Mouse (Mus musculus) lung, embryonic 15.5 days (tissue): Measurements from ENCODE around the gene Rftn1. TPM values are rescaled to one million over a fixed set of nuclear protein-coding genes. Genes with fewer than 3 reads are reported as not detected.

ENCODE experiments used
- ATAC-seq: fragments of 200-750 bp; cut with Nextera tagmentation; 2 replicates; pipeline ENCODE4 v1.8.0; 2017; ENCODE audit warnings: moderate number of reproducible peaks, borderline replicate concordance; ENCODE audit not compliant: low FRiP score, low TSS enrichment; ENCODE audit errors: extremely low read depth
- H3K27ac ChIP-seq: fragments of 300-500 bp; sonication (generic); 2 replicates; pipeline ENCODE4 v1.5.1; 2015; ENCODE audit warnings: moderate library complexity, mild to moderate bottlenecking, inconsistent platforms
- H3K27me3 ChIP-seq: fragments of 300-500 bp; sonication (generic); 2 replicates; pipeline ENCODE4 v1.6.1; 2015; ENCODE audit warnings: inconsistent platforms
- H3K36me3 ChIP-seq: fragments of 300-500 bp; sonication (generic); 2 replicates; pipeline ENCODE4 v1.6.1; 2015; ENCODE audit warnings: inconsistent platforms
- H3K4me1 ChIP-seq: fragments of 300-500 bp; sonication (generic); 2 replicates; pipeline ENCODE4 v1.6.1; 2015; ENCODE audit warnings: inconsistent platforms
- H3K4me2 ChIP-seq: fragments of 300-500 bp; sonication (generic); 2 replicates; pipeline ENCODE4 v1.6.1; 2015; ENCODE audit warnings: inconsistent platforms, mild to moderate bottlenecking, moderate library complexity
- H3K4me3 ChIP-seq: fragments of 300-500 bp; sonication (generic); 2 replicates; pipeline ENCODE4 v1.5.1; 2015; ENCODE audit warnings: mild to moderate bottlenecking, inconsistent platforms
- H3K9ac ChIP-seq: fragments of 300-500 bp; sonication (generic); 2 replicates; pipeline ENCODE4 v1.6.1; 2015; ENCODE audit warnings: inconsistent platforms
- H3K9me3 ChIP-seq: fragments of 300-500 bp; sonication (generic); 2 replicates; pipeline ENCODE4 v1.6.1; 2016; ENCODE audit warnings: inconsistent platforms
- WGBS: fragments of 180-500 bp; shearing (Covaris S2); methylation state at CpG from one replicate; pipeline ENCODE4 v1.1.7; 2015; 5-methylcytosine and 5-hydroxymethylcytosine counted together
- polyA plus RNA-seq: library from polyadenylated mRNA; unstranded; fragments of >200 nt; fragmentation: Nextera tagmentation; extraction: Ambion mirVana; gene quantifications from 2 replicates; pipeline ENCODE4 v1.2.1, GENCODE M21; 2015

Gene Rftn1
- polyA plus RNA-seq, 1 experiment from 2014 or later, result 18.4 TPM

- peak overlapping the region; percentile 29; the same call in 1 of the 2 replicates for H3K27ac ChIP-seq
- ATAC-seq, result peak; percentile 55
These were observed 54.4 kb downstream of the Rftn1 start for GRCm38 (mm10) chr17:50136060-50136459.

GRCm38 (mm10) chr17:50135466-50135865, 55.0 kb downstream of the Rftn1 start:
- Histone ChIP-seq H3K4me3 (no peak overlapping the region), H3K9ac (no peak overlapping the region), H3K4me2 (no peak overlapping the region), H3K27me3 (no peaks in the 10 kb centered on the region), H3K27ac (0 out of 2 replicates have a peak overlapping the region, but pooled peaks have one; percentile 29), H3K4me1 (peaks cover 16% of the 10 kb centered on the region), H3K36me3 (no peaks in the 10 kb centered on the region), H3K9me3 (no peaks in the 10 kb centered on the region)
- no peak for ATAC-seq
- WGBS, result 45% methylated on average over 10 of the region's 10 CpGs

More at GRCm38 (mm10) chr17:50136060-50136459, 54.4 kb downstream of the Rftn1 start:
- WGBS, result 40% methylated on average over 9 of the region's 9 CpGs
- Histone ChIP-seq H3K27me3 (no peaks in the 10 kb centered on the region), H3K9me3 (no peaks in the 10 kb centered on the region), H3K4me2 (no peak overlapping the region), H3K9ac (no peak overlapping the region), H3K4me1 (peaks cover 16% of the 10 kb centered on the region), H3K4me3 (no peak overlapping the region), H3K36me3 (no peaks in the 10 kb centered on the region)

GRCm38 (mm10) chr17:50131698-50132097, 58.8 kb downstream of the Rftn1 start:
- Histone ChIP-seq H3K36me3 (no peaks in the 10 kb centered on the region), H3K4me2 (no peak overlapping the region), H3K9me3 (no peaks in the 10 kb centered on the region), H3K27ac (no peak overlapping the region), H3K27me3 (no peaks in the 10 kb centered on the region), H3K4me1 (peaks cover 16% of the 10 kb centered on the region), H3K4me3 (no peak overlapping the region), H3K9ac (no peak overlapping the region)
- no peak for ATAC-seq
- 48% methylated on average over 4 of the region's 4 CpGs for WGBS

GRCm38 (mm10) chr17:50130421-50130820, 60.1 kb downstream of the Rftn1 start:
- Histone ChIP-seq H3K36me3 (no peaks in the 10 kb centered on the region), H3K9me3 (no peaks in the 10 kb centered on the region), H3K4me1 (peaks cover 6% of the 10 kb centered on the region), H3K27ac (no peak overlapping the region), H3K4me2 (no peak overlapping the region), H3K9ac (no peak overlapping the region), H3K4me3 (no peak overlapping the region), H3K27me3 (no peaks in the 10 kb centered on the region)
- WGBS, result 70% methylated on average over 4 of the region's 4 CpGs
- ATAC-seq, result no peak

- WGBS, result 54% methylated on average over 3 of the region's 3 CpGs
- no peak overlapping the region for H3K27ac ChIP-seq
- no peaks in the 10 kb centered on the region for H3K9me3 ChIP-seq
- H3K4me2 ChIP-seq, result no peak overlapping the region
- ATAC-seq, result no peak
- no peaks in the 10 kb centered on the region for H3K36me3 ChIP-seq
- no peak overlapping the region for H3K9ac ChIP-seq
- no peaks in the 10 kb centered on the region for H3K27me3 ChIP-seq
- H3K4me3 ChIP-seq, result no peak overlapping the region
- no peaks in the 10 kb centered on the region for H3K4me1 ChIP-seq
These were observed 62.1 kb downstream of the Rftn1 start for GRCm38 (mm10) chr17:50128392-50128791.

- ATAC-seq, result no peak
- H3K4me2 ChIP-seq, result no peak overlapping the region
- H3K4me3 ChIP-seq, result no peak overlapping the region
- no peak overlapping the region for H3K27ac ChIP-seq
- WGBS, result 69% methylated on average over 9 of the region's 9 CpGs
- no peaks in the 10 kb centered on the region for H3K4me1 ChIP-seq
- H3K9me3 ChIP-seq, result no peaks in the 10 kb centered on the region
- no peaks in the 10 kb centered on the region for H3K36me3 ChIP-seq
- H3K9ac ChIP-seq, result no peak overlapping the region
- no peaks in the 10 kb centered on the region for H3K27me3 ChIP-seq
These were observed 63.2 kb downstream of the Rftn1 start for GRCm38 (mm10) chr17:50127045-50127813.

- no peak overlapping the region for H3K4me2 ChIP-seq
- no peaks in the 10 kb centered on the region for H3K27me3 ChIP-seq
- ATAC-seq, result no peak
- H3K4me3 ChIP-seq, result no peak overlapping the region
- no peak overlapping the region for H3K9ac ChIP-seq
- H3K4me1 ChIP-seq, result no peaks in the 10 kb centered on the region
- no peaks in the 10 kb centered on the region for H3K9me3 ChIP-seq
- no peak overlapping the region for H3K27ac ChIP-seq
- 63% methylated on average over 2 of the region's 2 CpGs for WGBS
- no peaks in the 10 kb centered on the region for H3K36me3 ChIP-seq
These were observed 63.9 kb downstream of the Rftn1 start for GRCm38 (mm10) chr17:50126545-50126944.

- Histone ChIP-seq H3K36me3 (no peaks in the 10 kb centered on the region), H3K27me3 (no peaks in the 10 kb centered on the region), H3K4me3 (no peak overlapping the region), H3K9ac (no peak overlapping the region), H3K27ac (no peak overlapping the region), H3K9me3 (no peaks in the 10 kb centered on the region), H3K4me1 (no peaks in the 10 kb centered on the region), H3K4me2 (no peak overlapping the region)
- no peak for ATAC-seq
- 86% methylated on average over 5 of the region's 5 CpGs for WGBS
These were observed 64.6 kb downstream of the Rftn1 start for GRCm38 (mm10) chr17:50125900-50126299.

GRCm38 (mm10) chr17:50125245-50125798, 65.2 kb downstream of the Rftn1 start:
- Histone ChIP-seq H3K9ac (no peak overlapping the region), H3K36me3 (no peaks in the 10 kb centered on the region), H3K4me2 (no peak overlapping the region), H3K27ac (no peak overlapping the region), H3K4me3 (no peak overlapping the region), H3K4me1 (no peaks in the 10 kb centered on the region), H3K27me3 (no peaks in the 10 kb centered on the region), H3K9me3 (no peaks in the 10 kb centered on the region)
- ATAC-seq, result no peak
- 61% methylated on average over 3 of the region's 3 CpGs for WGBS

GRCm38 (mm10) chr17:50124708-50125107, 65.8 kb downstream of the Rftn1 start:
- ATAC-seq, result peak; percentile 19; the same call in 1 of the 2 replicates

GRCm38 (mm10) chr17:50122555-50122954, 67.9 kb downstream of the Rftn1 start:
- Histone ChIP-seq H3K4me3 (no peak overlapping the region), H3K27ac (no peak overlapping the region), H3K27me3 (no peaks in the 10 kb centered on the region), H3K9ac (no peak overlapping the region), H3K4me1 (no peaks in the 10 kb centered on the region), H3K9me3 (no peaks in the 10 kb centered on the region), H3K36me3 (no peaks in the 10 kb centered on the region), H3K4me2 (no peak overlapping the region)
- WGBS, result 55% methylated on average over 8 of the region's 8 CpGs
- ATAC-seq, result no peak

More at GRCm38 (mm10) chr17:50124708-50125107, 65.8 kb downstream of the Rftn1 start:
- WGBS, result 46% methylated on average over 4 of the region's 4 CpGs
- Histone ChIP-seq H3K27ac (no peak overlapping the region), H3K4me3 (no peak overlapping the region), H3K9me3 (no peaks in the 10 kb centered on the region), H3K27me3 (no peaks in the 10 kb centered on the region), H3K9ac (no peak overlapping the region), H3K36me3 (no peaks in the 10 kb centered on the region), H3K4me1 (no peaks in the 10 kb centered on the region), H3K4me2 (no peak overlapping the region)

GRCm38 (mm10) chr17:50120098-50120497, 70.4 kb downstream of the Rftn1 start:
- H3K4me1 ChIP-seq, result no peaks in the 10 kb centered on the region
- WGBS, result 81% methylated on average over 4 of the region's 4 CpGs
- H3K4me3 ChIP-seq, result no peak overlapping the region
- no peaks in the 10 kb centered on the region for H3K9me3 ChIP-seq
- H3K9ac ChIP-seq, result no peak overlapping the region
- no peaks in the 10 kb centered on the region for H3K27me3 ChIP-seq
- no peaks in the 10 kb centered on the region for H3K36me3 ChIP-seq
- no peak for ATAC-seq
- no peak overlapping the region for H3K27ac ChIP-seq
- H3K4me2 ChIP-seq, result no peak overlapping the region
